Comparison of ENCODE assay signal across 8 mouse cellular contexts in genomic region chr1:155086893-155087292, GRCm38 (mm10). TPM values are rescaled to one million over a fixed set of nuclear protein-coding genes. Genes with fewer than 3 reads are reported as not detected.
DNase-seq lines count a peak whose midpoint lies in the region; ATAC-seq lines count a peak whose summit lies in the region.

No protein-coding gene starts in this region.

- H3K27ac ChIP-seq in heart, embryonic 16.5 days (ENCODE audit: low read length): peak overlapping the region; percentile 47; the same call in 1 of the 2 replicates
- peak overlapping the region; percentile 70 for H3K27ac ChIP-seq in midbrain, embryonic 16.5 days (ENCODE audit: low read length)

- H3K4me3 ChIP-seq in heart, embryonic 16.5 days (ENCODE audit: low read length): no peak overlapping the region
- H3K4me3 ChIP-seq in midbrain, embryonic 16.5 days (ENCODE audit: low read depth, low read length): no peak overlapping the region

- no peak for ATAC-seq in heart, embryonic 16.5 days (replicated peaks; ENCODE audit: extremely low read depth, insufficient read depth, low FRiP score)
- ATAC-seq in midbrain, embryonic 16.5 days: no peak
- no peak for ATAC-seq in erythroid progenitor cell, adult 5-6 weeks (replicated peaks; ENCODE audit: low FRiP score, poor library complexity, severe bottlenecking)

- no peaks in the 10 kb centered on the region for H3K27me3 ChIP-seq in heart, embryonic 16.5 days (ENCODE audit: control insufficient read depth, insufficient read depth, low read length)
- no peaks in the 10 kb centered on the region for H3K27me3 ChIP-seq in midbrain, embryonic 16.5 days (ENCODE audit: control insufficient read depth, insufficient read depth, low read depth, low read length)

- no peaks in the 10 kb centered on the region for H3K36me3 ChIP-seq in heart, embryonic 16.5 days (ENCODE audit: control insufficient read depth, insufficient read depth)
- no peaks in the 10 kb centered on the region for H3K36me3 ChIP-seq in midbrain, embryonic 16.5 days (ENCODE audit: control insufficient read depth, insufficient read depth, low read length)

- no peaks in the 10 kb centered on the region for H3K9me3 ChIP-seq in heart, embryonic 16.5 days (replicated peaks; ENCODE audit: control insufficient read depth, low read length)
- H3K9me3 ChIP-seq in midbrain, embryonic 16.5 days (replicated peaks; ENCODE audit: control insufficient read depth, low read length, poor library complexity, severe bottlenecking): no peaks in the 10 kb centered on the region

- DNase-seq in layer of hippocampus, adult 9-11 months: peak; percentile 64
- no peak for DNase-seq in layer of hippocampus, postnatal 14 days (ENCODE audit: low spot score in 2 of 2)
- DNase-seq in T-cell, adult 2 months (ENCODE audit: low spot score): peak; percentile 62
- DNase-seq in layer of hippocampus, postnatal 10 days (ENCODE audit: low spot score in 2 of 2): no peak
- no peak for DNase-seq in cerebellum, postnatal 36 days

- no peak overlapping the region for H3K4me2 ChIP-seq in heart, embryonic 16.5 days (ENCODE audit: low read depth, low read length)
- H3K4me2 ChIP-seq in midbrain, embryonic 16.5 days (ENCODE audit: low read length): peak overlapping the region; percentile 3; the same call in 1 of the 2 replicates

- peak overlapping the region; percentile 26; the same call in 1 of the 2 replicates for H3K9ac ChIP-seq in heart, embryonic 16.5 days (ENCODE audit: low read length)
- no peak overlapping the region for H3K9ac ChIP-seq in midbrain, embryonic 16.5 days (ENCODE audit: low read depth, low read length)

- H3K4me1 ChIP-seq in heart, embryonic 16.5 days (ENCODE audit: control insufficient read depth, insufficient read depth, low read length): peaks cover 62% of the 10 kb centered on the region
- peaks cover 54% of the 10 kb centered on the region for H3K4me1 ChIP-seq in midbrain, embryonic 16.5 days (ENCODE audit: control insufficient read depth, insufficient read depth, low read length)

- WGBS in heart, embryonic 16.5 days: 12% methylated on average over 4 of the region's 4 CpGs
- 9% methylated on average over 4 of the region's 4 CpGs for WGBS in midbrain, embryonic 16.5 days

RNA-seq across cellular contexts. Expression of gene Ier5, which starts 12.5 kb away (rescaled TPM):
- 10 to 100 TPM; 17.9 to 19.8 TPM for total RNA-seq in layer of hippocampus, postnatal 14 days (2021)
- 3.6 and 3.9 TPM in 2 replicates for polyA plus RNA-seq in heart, embryonic 16.5 days (2015; fragmentation: Nextera tagmentation; extraction: Ambion mirVana)
- polyA plus RNA-seq in midbrain, embryonic 16.5 days (2015; fragmentation: Nextera tagmentation; extraction: Ambion mirVana): 4.8 and 4.9 TPM in 2 replicates
- 10 to 100 TPM; 16.5 to 21.5 TPM for total RNA-seq in layer of hippocampus, postnatal 10 days (2021)
- total RNA-seq in erythroid progenitor cell, adult 5-6 weeks (2015; ENCODE audit: low replicate concordance): 13.7 and 15.9 TPM in 2 replicates
- total RNA-seq in erythroid progenitor cell, adult 5-6 weeks (2017; ENCODE audit: low replicate concordance): 11.3 and 13.9 TPM in 2 replicates

RNA-seq across cellular contexts. Expression of gene Mr1, which starts 59.7 kb away (rescaled TPM):
- 1 to 10 TPM; 3.3 to 4.1 TPM for total RNA-seq in layer of hippocampus, postnatal 14 days (2021)
- polyA plus RNA-seq in heart, embryonic 16.5 days (2015; fragmentation: Nextera tagmentation; extraction: Ambion mirVana): 7.7 and 10.4 TPM in 2 replicates
- polyA plus RNA-seq in midbrain, embryonic 16.5 days (2015; fragmentation: Nextera tagmentation; extraction: Ambion mirVana): 1.3 and 1.6 TPM in 2 replicates
- total RNA-seq in layer of hippocampus, postnatal 10 days (2021): 1 to 10 TPM; 3.0 to 3.7 TPM
- 2.1 TPM in 1 of 2 replicates, not detected in the other for total RNA-seq in erythroid progenitor cell, adult 5-6 weeks (2015; ENCODE audit: low replicate concordance)
- 1.1 and 2.4 TPM in 2 replicates for total RNA-seq in erythroid progenitor cell, adult 5-6 weeks (2017; ENCODE audit: low replicate concordance)

Comparison
In these comparisons a context has a peak if more than half of its experiments do, and no peak if none do; other contexts are left out.
1. DNase-seq: peak in layer of hippocampus, adult 9-11 months (single experiment) and T-cell, adult 2 months (single experiment); none in layer of hippocampus, postnatal 14 days (0 of 2), layer of hippocampus, postnatal 10 days (0 of 2) and cerebellum, postnatal 36 days (0 of 2).